Mouse (Mus musculus) lung, postnatal 0 days (tissue): ENCODE results near the gene Naalad2. TPM values are rescaled to one million over a fixed set of nuclear protein-coding genes. Genes with fewer than 3 reads are reported as not detected.
"Not testable (repeated sequence)": the region's sequence is repeated elsewhere in the genome, so short reads cannot be mapped to it uniquely, and the experiment has no call there.

Experiments
- ATAC-seq: fragments of 200-750 bp; cut with Nextera tagmentation; 2 replicates; pipeline ENCODE4 v1.8.0; 2017; ENCODE audit warnings: moderate library complexity
- DNase-seq: peaks from one replicate; pipeline ENCODE4 v3.0.0-alpha.2; 2016; ENCODE audit warnings: low spot score
- H3K27ac ChIP-seq: fragments of 300-500 bp; sonication (generic); 2 replicates; pipeline ENCODE4 v1.5.1; 2014; ENCODE audit warnings: antibody characterized with exemption, mild to moderate bottlenecking, low read length, mixed read lengths
- H3K27me3 ChIP-seq: fragments of 300-500 bp; sonication (generic); replicated peaks from 2 replicates; pipeline ENCODE4 v1.6.1; 2014; ENCODE audit warnings: low read length, mixed read lengths; ENCODE audit not compliant: insufficient read depth
- H3K36me3 ChIP-seq: fragments of 300-500 bp; sonication (generic); 2 replicates; pipeline ENCODE4 v1.6.1; 2014; ENCODE audit warnings: low read length, mixed read lengths; ENCODE audit not compliant: insufficient read depth
- H3K4me1 ChIP-seq: fragments of 300-500 bp; sonication (generic); 2 replicates; pipeline ENCODE4 v1.6.1; 2014; ENCODE audit warnings: antibody characterized with exemption, low read depth, low read length, mixed read lengths; ENCODE audit not compliant: insufficient read depth
- H3K4me2 ChIP-seq: fragments of 300-500 bp; sonication (generic); replicated peaks from 2 replicates; pipeline ENCODE4 v1.6.1; 2014; ENCODE audit warnings: low read depth, mild to moderate bottlenecking, low read length, moderate library complexity, mixed read lengths
- H3K4me3 ChIP-seq: fragments of 300-500 bp; sonication (generic); 2 replicates; pipeline ENCODE4 v1.5.1; 2014; ENCODE audit warnings: low read depth, low read length
- H3K9ac ChIP-seq: fragments of 300-500 bp; sonication (generic); replicated peaks from 2 replicates; pipeline ENCODE4 v1.6.1; 2014; ENCODE audit warnings: low read depth, mild to moderate bottlenecking
- H3K9me3 ChIP-seq: fragments of 300-500 bp; sonication (generic); 2 replicates; pipeline ENCODE4 v1.6.1; 2016; ENCODE audit warnings: low read length, mixed read lengths
- CTCF ChIP-seq: IDR thresholded peaks from 2 replicates; pipeline ENCODE4 v1.5.1; 2016; ENCODE audit warnings: antibody characterized with exemption, mild to moderate bottlenecking
- EP300 ChIP-seq: IDR thresholded peaks from 2 replicates; pipeline ENCODE4 v1.6.1; 2016; ENCODE audit warnings: antibody characterized with exemption, mild to moderate bottlenecking, control low read depth
- WGBS: fragments of 180-500 bp; shearing (Covaris S2); extraction: QIAGEN DNeasy Blood & Tissue Kit; methylation state at CpG from one replicate; pipeline ENCODE4 v1.1.7; 2014; 5-methylcytosine and 5-hydroxymethylcytosine counted together
- polyA plus RNA-seq: library from polyadenylated mRNA; unstranded; fragments of >200 nt; fragmentation: Nextera tagmentation; extraction: Ambion mirVana; gene quantifications from 2 replicates; pipeline ENCODE4 v1.2.1, GENCODE M21; 2015

The Naalad2 gene
- polyA plus RNA-seq, 1 experiment from 2014 or later: 4.8 TPM

DNA sequence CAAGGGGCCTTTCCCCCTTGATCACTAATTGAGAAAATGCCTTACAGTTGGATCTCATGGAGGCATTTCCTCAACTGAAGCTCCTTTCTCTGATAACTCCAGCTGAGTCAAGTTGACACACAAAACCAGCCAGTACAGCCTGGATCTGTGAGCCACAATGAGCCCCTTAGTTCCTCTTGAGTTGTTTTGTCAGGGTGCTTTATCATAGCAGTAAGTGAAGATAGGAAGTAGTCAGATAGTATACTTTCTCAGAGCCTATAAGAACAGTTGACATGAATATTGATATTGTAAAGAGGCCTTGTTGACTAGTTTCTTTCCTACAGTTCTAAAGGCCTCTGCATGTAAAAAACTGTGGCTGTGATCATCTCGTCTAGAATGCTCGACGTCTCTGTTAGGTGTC is 82.8 kb downstream of the Naalad2 start:
- H3K27me3 ChIP-seq: no peaks in the 10 kb centered on the region
- TF ChIP-seq CTCF: no peak
- no peak for TF ChIP-seq EP300
- no peaks in the 10 kb centered on the region for H3K4me1 ChIP-seq
- no peaks in the 10 kb centered on the region for H3K9me3 ChIP-seq
- H3K4me3 ChIP-seq: no peak overlapping the region
- DNase-seq (no peak), ATAC-seq (no peak)
- no peak overlapping the region for H3K9ac ChIP-seq
- no peak overlapping the region for H3K27ac ChIP-seq
- H3K36me3 ChIP-seq: peaks cover 3% of the 10 kb centered on the region; the same call in 1 of the 2 replicates
- no peak overlapping the region for H3K4me2 ChIP-seq
- WGBS: 95% methylated on average over 3 of the region's 3 CpGs

GRCm38 (mm10) chr9:18298301-18298700 is 104.5 kb downstream of the Naalad2 start:
- 95% methylated on average over 6 of the region's 6 CpGs for WGBS
- Histone ChIP-seq H3K27ac (no peak overlapping the region), H3K9ac (no peak overlapping the region), H3K9me3 (no peaks in the 10 kb centered on the region), H3K4me3 (no peak overlapping the region), H3K4me2 (no peak overlapping the region), H3K36me3 (peaks cover 13% of the 10 kb centered on the region; the same call in 1 of the 2 replicates), H3K4me1 (no peaks in the 10 kb centered on the region; the same call in 1 of the 2 replicates), H3K27me3 (no peaks in the 10 kb centered on the region)
- no peak for ATAC-seq
- no peak for DNase-seq
- no peak for TF ChIP-seq CTCF
- no peak for TF ChIP-seq EP300

- H3K9ac ChIP-seq: peak overlapping the region; percentile 87
- 24% methylated on average over 6 of the region's 6 CpGs for WGBS
- ATAC-seq: no peak
- no peak for TF ChIP-seq CTCF
- TF ChIP-seq EP300: no peak
- peak; percentile 8 for DNase-seq
- H3K9me3 ChIP-seq: no peaks in the 10 kb centered on the region
- H3K27ac ChIP-seq: peak overlapping the region; percentile 84
- H3K4me1 ChIP-seq: no peaks in the 10 kb centered on the region; the same call in 1 of the 2 replicates
- H3K4me2 ChIP-seq: peak overlapping the region; percentile 69
- peak overlapping the region; percentile 95 for H3K4me3 ChIP-seq
- no peaks in the 10 kb centered on the region for H3K36me3 ChIP-seq
- H3K27me3 ChIP-seq: no peaks in the 10 kb centered on the region
Measured at GRCm38 (mm10) chr9:18293026-18293781, 109.6 kb downstream of the Naalad2 start.

DNA sequence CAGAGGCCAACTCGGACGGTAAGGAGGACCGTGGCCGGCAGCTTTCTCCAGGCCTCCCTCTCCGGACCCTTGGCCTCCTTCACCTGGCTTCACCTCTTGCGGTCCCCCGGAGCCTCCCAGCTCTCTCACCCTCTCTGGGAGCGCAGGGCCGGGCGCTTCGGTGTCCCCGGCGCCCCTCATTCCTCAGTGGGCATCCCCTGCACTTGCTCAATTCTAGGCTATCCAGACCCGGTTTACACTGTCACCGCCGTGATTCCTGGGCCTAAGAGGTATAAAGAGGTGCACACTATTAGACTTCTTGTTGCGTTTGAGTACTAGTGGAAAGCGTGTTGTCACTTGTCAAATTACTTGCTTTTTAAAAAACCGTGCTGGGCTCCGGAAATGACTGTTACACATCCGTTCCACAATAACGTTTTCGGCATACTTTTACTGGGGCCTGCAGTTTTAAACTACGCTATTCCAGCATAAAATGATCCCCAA is 110.3 kb downstream of the Naalad2 start:
- TF ChIP-seq EP300: no peak
- TF ChIP-seq CTCF: no peak
- H3K4me1 ChIP-seq: no peaks in the 10 kb centered on the region; the same call in 1 of the 2 replicates
- peak; percentile 6 for DNase-seq
- no peaks in the 10 kb centered on the region for H3K36me3 ChIP-seq
- under 1% methylated on average over 24 of the region's 24 CpGs for WGBS
- no peaks in the 10 kb centered on the region for H3K9me3 ChIP-seq
- peak overlapping the region; percentile 69 for H3K4me2 ChIP-seq
- H3K27ac ChIP-seq: peak overlapping the region; percentile 84
- H3K4me3 ChIP-seq: peak overlapping the region; percentile 95
- peak; percentile 31; the same call in 1 of the 2 replicates for ATAC-seq
- no peaks in the 10 kb centered on the region for H3K27me3 ChIP-seq
- H3K9ac ChIP-seq: peak overlapping the region; percentile 87

GRCm38 (mm10) chr9:18291571-18292429 is 111.0 kb downstream of the Naalad2 start, which contains the start of gene Chordc1:
TSS of gene Chordc1 (plus strand) at chr9:18292125.
- TF ChIP-seq CTCF (peak; percentile 57), EP300 (no peak)
- peak within 1 kb of the TSS; percentile 84 for H3K27ac ChIP-seq
- WGBS: 3% methylated on average over 49 of the region's 49 CpGs
- H3K4me1 ChIP-seq: no peaks in the 10 kb centered on the region; the same call in 1 of the 2 replicates
- peak within 1 kb of the TSS; percentile 87 for H3K9ac ChIP-seq
- peak within 1 kb of the TSS; percentile 95 for H3K4me3 ChIP-seq
- H3K27me3 ChIP-seq: no peaks in the 10 kb centered on the region
- peak within 1 kb of the TSS; percentile 69 for H3K4me2 ChIP-seq
- peak; percentile 98 for DNase-seq
- peak; percentile 99 for ATAC-seq
- H3K9me3 ChIP-seq: no peaks in the 10 kb centered on the region
- H3K36me3 ChIP-seq: no peaks in the 10 kb centered on the region

GRCm38 (mm10) chr9:18278693-18279092 is 124.1 kb downstream of the Naalad2 start:
- not testable (repeated sequence) for H3K27me3 ChIP-seq, H3K9ac ChIP-seq, H3K27ac ChIP-seq, DNase-seq, H3K4me1 ChIP-seq, H3K36me3 ChIP-seq, H3K4me3 ChIP-seq, ATAC-seq, H3K9me3 ChIP-seq, H3K4me2 ChIP-seq
- peak; percentile 51 for TF ChIP-seq CTCF
- WGBS: 32% methylated on average over 5 of the region's 5 CpGs
